Mouse (Mus musculus) embryonic stem cell, embryonic (primary cell): Measurements from ENCODE around the gene Hrh3.

ENCODE experiments used
- CTCF ChIA-PET, 4 experiments: fragments of 300-600 bp in 2 of 4; fragments of 350-600 bp in 2 of 4; sonication (Branson Sonifier 250); formaldehyde crosslinking; loops; one replicate each; lab custom pipeline; 2022; ENCODE audit warnings: inconsistent platforms in 2 of 4; lab: Charles Lee
- POLR2A ChIA-PET, 4 experiments: fragments of 300-600 bp in 2 of 4; fragments of 350-600 bp in 2 of 4; sonication (Branson Sonifier 250); formaldehyde crosslinking; loops; one replicate each; lab custom pipeline; 2022; ENCODE audit warnings: antibody characterized with exemption in 4 of 4, inconsistent platforms in 1 of 4; lab: Charles Lee

The Hrh3 gene

DNA sequence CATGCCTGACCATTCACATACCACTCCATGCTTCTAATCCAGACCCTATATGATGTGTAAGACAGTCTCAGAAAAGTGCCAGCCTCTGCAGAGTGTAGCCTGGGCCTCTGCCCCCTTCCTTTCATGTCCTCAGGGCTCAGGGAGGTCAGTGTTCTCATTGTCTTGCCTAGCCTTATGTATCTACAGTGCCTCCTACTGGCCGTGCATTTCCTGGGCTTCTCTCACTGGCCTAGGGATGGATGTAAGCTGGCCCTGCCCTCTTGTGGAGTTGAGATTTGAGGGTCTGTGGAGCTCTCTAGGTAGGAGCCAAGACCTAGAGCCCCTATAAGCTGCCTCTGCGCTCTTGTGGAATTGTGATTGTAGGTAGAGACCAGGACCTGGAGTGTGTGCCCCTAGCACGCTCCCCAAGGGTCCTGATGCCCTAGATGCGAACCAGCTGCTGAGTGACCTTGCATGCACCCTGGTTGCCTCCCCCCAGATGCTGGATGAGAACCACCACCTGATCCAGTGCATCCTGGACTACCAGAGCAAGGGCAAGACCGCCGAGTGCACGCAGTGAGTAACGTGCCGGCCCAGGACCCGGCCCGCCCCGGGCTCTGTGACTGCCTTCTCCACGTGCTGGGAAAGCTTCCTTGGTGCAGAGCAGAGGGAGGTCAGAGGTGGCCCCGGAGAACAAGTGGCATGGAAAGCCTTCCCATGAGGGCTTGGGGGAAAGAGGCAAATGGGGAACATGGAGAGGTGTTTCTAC lies 52.1 kb downstream of the Hrh3 start:
- POLR2A ChIA-PET = interaction anchor here in 3 of 4 experiments (0.6 to 2.7 kb wide), 15 partner anchors 9 to 158 kb away, joined by 3 to 22 read pairs (median 6); partner anchors contain the start of genes Psma7 (in 3 of the 3), Ss18l1 (in 3 of the 3), Lsm14b (in 1 of the 3) and Mtg2 (in 1 of the 3)
- CTCF ChIA-PET = interaction anchor here (0.5 to 5.5 kb wide), 55 partner anchors 8 to 1612 kb away, joined by 3 to 42 read pairs (median 6); partner anchors contain the start of genes Hrh3 (in 2 of the 4), Mtg2 (in 2 of the 4), Psma7 (in 2 of the 4) and Ss18l1 (in 2 of the 4)

- POLR2A ChIA-PET = interaction anchor here (0.5 to 2.7 kb wide), 27 partner anchors 9 to 206 kb away, joined by 3 to 22 read pairs (median 5); partner anchors contain the start of genes Mtg2 (in 3 of the 4), Psma7 (in 3 of the 4), Ss18l1 (in 3 of the 4) and Rps21 (in 2 of the 4)
- CTCF ChIA-PET = interaction anchor here (0.5 to 5.5 kb wide), 183 partner anchors 8 to 1428 kb away, joined by 3 to 42 read pairs (median 4); partner anchors contain the start of genes Mtg2 (in 4 of the 4), Psma7 (in 4 of the 4), Ss18l1 (in 4 of the 4) and Hrh3 (in 2 of the 4)
Observed at GRCm38 (mm10) chr2:180050986-180051385, 53.3 kb downstream of the Hrh3 start.
